Mouse (Mus musculus) G1E-ER4 (cell line): ENCODE data around the gene Fgf14. TPM values are rescaled to one million over a fixed set of nuclear protein-coding genes. Genes with fewer than 3 reads are reported as not detected.

Source experiments
- GATA1 ChIP-seq: IDR thresholded peaks from one replicate; pipeline ENCODE4 v1.8.0; 2012; ENCODE audit warnings: low read length, inconsistent platforms
- polyA plus RNA-seq: library from polyadenylated mRNA; stranded (reverse); fragments of >175 nt; gene quantifications from 2 replicates; pipeline ENCODE4 v1.2.3, GENCODE M21; 2012

Fgf14 gene
- polyA plus RNA-seq, 1 experiment, result not detected

- no peak for TF ChIP-seq GATA1
Measured at GRCm38 (mm10) chr14:124278384-124278944, 398.5 kb downstream of the Fgf14 start.

DNA sequence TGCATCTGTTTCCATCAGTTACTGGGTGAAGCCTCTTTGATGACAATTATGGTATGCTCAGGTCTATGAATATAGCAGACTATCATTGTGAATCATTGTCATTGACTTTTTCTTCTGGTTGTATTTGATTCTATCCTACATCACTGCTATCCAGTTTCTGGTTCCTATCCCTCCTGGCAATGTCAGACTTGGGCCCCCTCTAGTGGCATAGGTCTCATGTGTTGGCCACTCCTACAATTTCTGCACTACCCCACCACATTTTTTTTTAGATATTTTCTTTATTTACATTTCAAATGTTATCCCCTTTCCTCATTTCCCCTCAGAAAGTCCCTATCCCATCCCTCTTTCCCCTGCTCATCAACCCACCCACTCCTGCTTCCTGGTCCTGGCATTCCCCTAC, 409.9 kb downstream of the Fgf14 start:
- no peak for TF ChIP-seq GATA1

GRCm38 (mm10) chr14:124264541-124265059, 412.3 kb downstream of the Fgf14 start:
- no peak for TF ChIP-seq GATA1

GRCm38 (mm10) chr14:124263199-124263598, 413.7 kb downstream of the Fgf14 start:
- TF ChIP-seq GATA1, result no peak

DNA sequence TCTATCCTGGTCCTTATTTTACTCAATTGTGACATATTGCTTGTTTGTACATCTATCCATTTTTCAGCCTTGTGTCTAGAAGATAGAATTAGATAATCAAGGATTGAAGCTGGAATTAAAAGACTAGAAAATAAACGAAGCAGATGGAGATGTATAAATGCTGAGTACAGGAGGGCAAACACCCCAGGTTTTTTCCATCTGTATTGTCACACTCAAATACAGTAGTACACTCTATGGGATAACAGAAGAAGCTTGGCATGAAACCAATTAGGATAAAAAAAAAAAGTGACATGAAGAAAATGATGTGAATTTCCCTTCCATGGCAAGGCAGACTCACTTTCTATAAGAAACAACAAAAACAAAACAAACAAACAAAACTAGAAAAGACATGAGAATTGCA, 429.4 kb downstream of the Fgf14 start:
- no peak for TF ChIP-seq GATA1

DNA sequence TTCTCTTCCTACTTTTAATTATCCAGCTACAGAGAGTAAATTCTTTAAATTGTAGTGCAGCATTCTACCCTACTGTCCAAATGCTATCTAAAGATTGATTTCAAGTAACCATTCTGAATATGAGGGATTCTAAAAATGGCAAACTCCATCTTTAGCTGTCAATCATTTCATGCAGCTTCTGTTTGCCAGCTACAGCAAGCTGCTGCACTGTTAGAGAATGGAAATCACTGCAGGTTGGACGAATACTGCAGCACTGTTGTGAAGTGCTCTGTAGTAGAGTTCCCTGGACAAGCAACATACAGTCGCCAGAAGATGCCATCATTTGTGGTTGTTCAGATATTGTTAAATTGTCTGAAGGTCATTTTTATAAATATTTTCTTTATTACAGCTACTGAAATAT, 453.5 kb downstream of the Fgf14 start:
- no peak for TF ChIP-seq GATA1

- no peak for TF ChIP-seq GATA1
Measured at GRCm38 (mm10) chr14:124222447-124222846, 454.5 kb downstream of the Fgf14 start.

DNA sequence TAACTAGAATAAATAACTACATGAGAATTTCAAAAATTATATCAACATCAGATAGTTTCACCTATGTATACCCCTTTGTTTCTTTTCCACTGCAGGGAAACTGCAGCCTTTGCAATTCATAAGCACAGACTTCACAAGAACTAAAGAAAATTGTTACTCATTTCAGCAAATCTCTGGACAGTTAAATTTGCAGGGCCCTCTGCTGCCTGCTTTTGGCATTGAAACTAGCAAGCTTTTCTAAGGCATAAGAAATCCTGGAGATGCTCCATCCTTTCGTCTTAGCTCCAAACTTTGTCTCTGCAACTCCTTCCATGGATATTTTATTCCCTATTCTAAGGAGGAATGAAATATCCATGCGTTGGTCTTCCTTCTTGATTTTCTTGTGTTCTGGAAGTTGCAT, 455.9 kb downstream of the Fgf14 start:
- no peak for TF ChIP-seq GATA1

- no peak for TF ChIP-seq GATA1
Measured at GRCm38 (mm10) chr14:124195806-124196205, 481.1 kb downstream of the Fgf14 start.

DNA sequence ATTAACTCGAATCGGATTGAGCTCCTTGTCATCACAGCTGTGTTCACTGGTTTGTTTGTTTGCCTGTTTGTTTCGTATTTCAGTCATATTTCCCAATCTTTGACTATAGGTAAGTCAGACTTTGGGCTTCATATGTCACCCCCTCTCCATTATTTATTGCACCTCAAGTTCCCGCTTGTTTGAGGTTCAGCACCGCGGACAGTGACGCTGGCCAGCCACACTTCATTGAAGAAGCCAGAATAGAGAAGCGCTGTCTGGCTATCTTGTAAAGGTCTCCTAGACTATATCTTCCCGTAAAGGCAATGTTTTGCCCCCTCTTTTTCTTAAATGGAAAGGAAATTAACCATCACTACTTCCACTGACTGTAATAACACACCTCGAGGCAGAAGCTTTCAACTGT, 481.6 kb downstream of the Fgf14 start:
- TF ChIP-seq GATA1, result no peak

DNA sequence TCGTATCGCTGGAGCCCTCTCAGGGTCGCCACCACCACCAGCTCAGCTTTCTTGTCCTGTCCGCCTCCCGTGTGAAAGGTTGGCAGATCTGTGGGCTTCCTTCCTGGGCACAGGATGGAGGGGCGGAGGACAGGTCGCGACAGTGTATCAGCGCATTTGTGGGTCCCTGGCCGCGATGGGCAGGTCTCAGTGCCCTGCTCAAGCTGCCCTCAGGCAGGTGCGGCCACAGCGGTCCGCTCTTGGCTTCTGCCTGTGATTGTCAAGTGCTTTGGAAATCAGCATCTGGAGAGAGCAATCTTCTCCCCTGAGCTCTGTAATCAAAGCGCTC, 484.1 kb downstream of the Fgf14 start:
- TF ChIP-seq GATA1, result no peak

DNA sequence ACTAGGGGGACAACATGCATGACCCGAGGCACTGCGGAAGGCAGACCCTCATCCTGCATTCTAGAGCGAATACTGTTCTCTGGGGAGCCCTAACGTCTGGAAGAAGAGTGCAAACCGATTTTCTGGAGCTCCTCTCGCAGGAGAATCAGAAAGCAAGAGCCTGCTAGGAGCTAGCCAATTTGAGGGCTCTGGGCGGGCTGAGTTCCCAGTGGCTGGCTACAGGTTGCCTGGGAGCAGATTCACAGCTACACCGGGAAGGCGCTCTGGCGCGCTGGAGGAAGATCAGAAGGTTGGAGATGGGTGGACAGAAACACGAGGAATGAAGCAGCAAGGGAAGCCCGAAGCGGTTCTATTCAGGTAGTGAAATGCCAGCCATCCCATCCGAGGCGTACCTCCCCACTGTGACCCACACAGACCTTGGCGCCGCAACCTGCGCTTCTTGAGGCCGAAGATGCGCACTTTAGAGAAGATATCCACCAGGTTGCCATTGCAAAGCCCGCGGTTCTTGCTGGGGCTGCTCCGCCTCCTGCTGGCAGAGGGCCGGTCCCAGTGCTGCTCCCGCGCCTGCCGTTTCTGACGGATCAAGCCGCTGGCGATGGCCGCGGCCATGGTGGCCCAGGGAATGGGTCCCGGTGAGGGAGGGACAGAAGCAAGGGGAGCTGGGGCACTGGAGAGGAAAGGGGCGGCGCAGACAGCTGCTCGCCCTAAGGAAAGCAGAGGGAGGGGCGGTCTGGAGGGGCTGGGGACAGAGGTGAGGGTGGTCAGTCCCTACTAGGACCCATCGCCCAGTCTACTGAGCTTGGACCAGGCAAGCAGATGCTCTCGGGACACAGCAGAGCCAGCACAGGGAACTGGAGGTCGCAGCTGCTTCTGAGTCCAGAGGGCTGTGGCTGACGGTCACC, 484.8 kb downstream of the Fgf14 start:
- no peak for TF ChIP-seq GATA1

- TF ChIP-seq GATA1, result no peak
Measured at GRCm38 (mm10) chr14:124180265-124180664, 496.7 kb downstream of the Fgf14 start.

DNA sequence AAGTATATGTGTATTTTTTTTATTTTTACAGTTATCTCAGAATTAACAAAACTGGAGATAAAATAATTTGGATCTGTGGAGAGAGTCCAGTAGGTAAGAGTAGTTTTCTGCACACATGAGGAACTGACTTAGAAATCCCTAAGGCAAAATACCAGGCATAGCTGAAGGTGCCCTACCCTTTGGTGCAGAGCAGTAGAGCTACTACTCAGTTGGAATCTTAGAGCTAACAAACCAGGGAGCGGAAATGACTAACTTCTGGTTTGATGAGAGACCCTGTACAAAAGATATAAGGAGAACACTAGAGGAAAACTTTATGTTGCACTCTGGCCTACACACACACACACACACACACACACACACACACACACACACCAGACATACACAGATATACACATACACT, 502.8 kb downstream of the Fgf14 start:
- no peak for TF ChIP-seq GATA1

DNA sequence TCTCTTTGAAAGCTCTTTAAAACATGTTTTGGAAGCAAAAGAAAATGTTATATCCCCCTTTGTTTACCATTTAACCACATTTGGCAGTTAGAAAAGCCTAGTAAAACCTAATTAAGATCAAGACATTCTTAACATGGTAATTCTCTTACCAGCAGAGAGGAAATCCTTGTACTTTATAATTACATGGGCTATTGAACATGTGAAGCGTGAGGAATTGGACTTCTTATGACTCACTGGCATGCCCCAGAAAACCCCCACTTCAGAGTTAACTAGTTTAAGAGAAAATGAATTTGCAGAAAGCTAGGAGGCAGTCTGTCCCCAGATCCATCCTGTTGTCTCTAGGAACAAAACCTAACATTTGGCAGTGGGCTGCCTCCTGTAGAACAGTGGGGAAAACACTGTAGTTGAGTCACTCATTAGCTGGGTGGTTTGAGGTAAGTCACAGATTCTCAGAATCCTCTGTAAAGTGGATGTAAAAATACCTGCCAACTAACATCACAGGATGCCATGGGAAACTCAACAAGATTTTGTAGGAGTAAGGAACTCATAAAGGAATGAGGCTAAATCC, 513.2 kb downstream of the Fgf14 start:
- no peak for TF ChIP-seq GATA1

- no peak for TF ChIP-seq GATA1
Measured at GRCm38 (mm10) chr14:124147378-124147777, 529.5 kb downstream of the Fgf14 start.
